Mouse (Mus musculus): ENCODE data around the gene Tex12. TPM values are rescaled to one million over a fixed set of nuclear protein-coding genes. Genes with fewer than 3 reads are reported as not detected.
A peak's percentile ranks its signal among the peaks of the same experiment; 100 is the strongest.

Tex12 gene
- total RNA-seq, 2 experiments from 2014 or later: not detected

GRCm38 (mm10) chr9:50590856-50591518 lies 29.9 kb upstream of the Tex12 start:
- intact Hi-C loops (cut with DNase I): loop anchor here (5.0 kb wide), 1 partner anchor 149 kb away; no protein-coding TSS in a partner anchor
- DNase-seq (ENCODE audit: extremely low spot score in 1 of 2, low spot score in 2 of 2): peak in 1 of 2 experiments; percentile 23
- no peak for TF ChIP-seq CTCF (IDR thresholded peaks at IDR 0.05)
- no peak overlapping the region for H3K4me3 ChIP-seq
- no peak overlapping the region for H3K27ac ChIP-seq

DNA sequence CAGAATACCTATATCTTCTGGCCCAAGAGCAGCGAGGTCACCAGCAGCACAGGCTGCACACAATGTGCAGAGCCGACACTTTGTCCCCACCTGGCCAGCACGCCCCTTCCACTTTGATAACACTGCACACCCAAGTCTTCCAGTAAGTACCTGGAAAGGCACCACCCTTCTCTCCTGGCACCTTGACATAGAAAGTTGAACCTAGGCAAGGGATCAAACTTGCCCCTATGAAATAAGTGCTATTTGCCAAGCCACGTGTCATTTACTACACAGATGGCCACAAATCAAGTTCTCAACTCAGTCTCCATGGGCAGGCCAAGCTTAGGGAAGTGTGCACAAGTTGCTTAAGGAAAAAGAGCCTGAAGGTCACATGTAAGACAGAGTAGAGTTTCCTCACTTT lies 25.8 kb upstream of the Tex12 start:
- no peak for TF ChIP-seq CTCF (IDR thresholded peaks at IDR 0.05)
- intact Hi-C loops (cut with DNase I): no loop called here
- H3K4me3 ChIP-seq: no peak overlapping the region
- no peak overlapping the region for H3K27ac ChIP-seq
- no peak for DNase-seq (ENCODE audit: extremely low spot score in 1 of 2, low spot score in 2 of 2)

- intact Hi-C loops (cut with DNase I): no loop called here
- no peak for TF ChIP-seq CTCF (IDR thresholded peaks at IDR 0.05)
- Histone ChIP-seq H3K4me3 (no peak overlapping the region), H3K27ac (no peak overlapping the region)
- no peak for DNase-seq (ENCODE audit: extremely low spot score in 1 of 2, low spot score in 2 of 2)
Measured at GRCm38 (mm10) chr9:50585145-50585818, 24.2 kb upstream of the Tex12 start.

GRCm38 (mm10) chr9:50580370-50580769 lies 19.2 kb upstream of the Tex12 start:
- Histone ChIP-seq H3K27ac (no peak overlapping the region), H3K4me3 (no peak overlapping the region)
- no peak for TF ChIP-seq CTCF (IDR thresholded peaks at IDR 0.05)
- DNase-seq (ENCODE audit: extremely low spot score in 1 of 2, low spot score in 2 of 2): no peak
- intact Hi-C loops (cut with DNase I): no loop called here

GRCm38 (mm10) chr9:50569599-50570525 lies 8.7 kb upstream of the Tex12 start:
- H3K4me3 ChIP-seq: no peak overlapping the region
- no peak for DNase-seq (ENCODE audit: extremely low spot score in 1 of 2, low spot score in 2 of 2)
- intact Hi-C loops (cut with DNase I): no loop called here
- TF ChIP-seq CTCF (IDR thresholded peaks at IDR 0.05): no peak
- no peak overlapping the region for H3K27ac ChIP-seq

DNA sequence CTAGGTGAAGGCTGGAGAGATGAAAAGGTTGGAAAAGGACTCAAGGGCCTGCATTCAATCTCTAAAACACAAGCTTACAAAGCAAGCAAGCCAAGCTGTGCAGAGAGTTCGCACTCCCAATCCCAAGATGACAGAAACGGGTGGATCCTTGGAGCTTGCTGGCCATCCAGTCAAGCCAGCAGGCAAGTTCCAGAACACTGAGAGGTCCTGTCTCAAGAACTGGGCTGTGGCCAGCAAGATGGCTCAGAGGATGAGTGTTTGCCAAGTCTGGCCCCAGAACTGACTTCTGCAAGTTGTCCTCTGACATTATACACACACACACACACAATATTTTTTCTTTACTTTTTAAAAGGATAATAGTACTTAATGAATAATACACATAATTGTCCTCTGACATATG lies 6.8 kb upstream of the Tex12 start:
- Histone ChIP-seq H3K4me3 (no peak overlapping the region), H3K27ac (no peak overlapping the region)
- no peak for TF ChIP-seq CTCF (IDR thresholded peaks at IDR 0.05)
- no peak for DNase-seq (ENCODE audit: extremely low spot score in 1 of 2, low spot score in 2 of 2)
- intact Hi-C loops (cut with DNase I): no loop called here

DNA sequence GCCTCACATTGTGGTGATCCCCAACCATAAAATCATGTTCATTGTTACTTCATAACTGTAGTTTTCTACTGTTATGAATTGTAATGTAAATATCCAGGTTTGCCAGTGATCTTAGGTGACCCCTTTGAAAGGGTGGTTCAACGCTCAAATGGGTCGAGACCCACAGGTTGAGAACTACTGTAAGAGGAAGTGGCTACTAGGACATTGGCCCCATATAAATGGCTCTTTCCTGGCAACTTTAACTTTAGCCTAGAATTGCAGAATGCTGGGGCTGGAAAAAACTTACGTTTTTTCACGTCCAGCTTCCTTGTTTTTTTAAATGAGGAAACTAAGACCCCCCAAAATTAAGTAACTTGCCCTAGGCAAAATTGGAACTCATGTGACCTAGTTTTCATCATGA lies 6.2 kb upstream of the Tex12 start:
- intact Hi-C loops (cut with DNase I): no loop called here
- no peak for DNase-seq (ENCODE audit: extremely low spot score in 1 of 2, low spot score in 2 of 2)
- TF ChIP-seq CTCF (IDR thresholded peaks at IDR 0.05): no peak
- Histone ChIP-seq H3K4me3 (no peak overlapping the region), H3K27ac (no peak overlapping the region)

GRCm38 (mm10) chr9:50565940-50566339 lies 4.8 kb upstream of the Tex12 start:
- intact Hi-C loops (cut with DNase I): no loop called here
- no peak overlapping the region for H3K27ac ChIP-seq
- DNase-seq (ENCODE audit: extremely low spot score in 1 of 2, low spot score in 2 of 2): no peak
- no peak overlapping the region for H3K4me3 ChIP-seq
- TF ChIP-seq CTCF (IDR thresholded peaks at IDR 0.05): no peak

DNA sequence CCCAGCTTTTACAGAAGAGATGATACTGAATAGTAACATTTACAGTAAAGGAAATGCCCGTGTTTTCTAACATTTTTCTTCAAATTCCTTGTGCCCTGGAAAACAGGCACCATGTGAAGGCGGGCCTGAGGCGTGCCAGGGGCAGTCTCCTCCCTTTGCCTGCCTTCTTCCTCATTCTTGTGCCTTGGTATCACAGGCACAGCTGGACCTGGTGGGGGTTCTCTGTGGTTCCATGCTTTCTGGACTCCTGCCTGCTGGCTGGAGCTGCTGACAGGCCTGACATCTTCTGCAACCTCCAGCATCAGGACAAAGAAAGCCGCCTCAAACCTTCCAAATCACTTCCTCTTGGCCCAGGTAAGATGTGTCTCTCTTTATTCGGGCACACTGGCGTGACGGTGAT lies 4.0 kb upstream of the Tex12 start:
- no peak overlapping the region for H3K27ac ChIP-seq
- DNase-seq (ENCODE audit: extremely low spot score in 1 of 2, low spot score in 2 of 2): no peak
- TF ChIP-seq CTCF (IDR thresholded peaks at IDR 0.05): no peak
- H3K4me3 ChIP-seq: no peak overlapping the region
- intact Hi-C loops (cut with DNase I): no loop called here

- no peak for DNase-seq (ENCODE audit: extremely low spot score in 1 of 2, low spot score in 2 of 2)
- H3K27ac ChIP-seq: no peak overlapping the region
- intact Hi-C loops (cut with DNase I): no loop called here
- no peak overlapping the region for H3K4me3 ChIP-seq
- TF ChIP-seq CTCF (IDR thresholded peaks at IDR 0.05): no peak
Measured at GRCm38 (mm10) chr9:50561918-50562360, 814 bp upstream of the Tex12 start.

- DNase-seq (ENCODE audit: extremely low spot score in 1 of 2, low spot score in 2 of 2): no peak
- intact Hi-C loops (cut with DNase I): no loop called here
- Histone ChIP-seq H3K27ac (peak within 1 kb of the TSS; percentile 85), H3K4me3 (peak within 1 kb of the TSS; percentile 33)
- TF ChIP-seq CTCF (IDR thresholded peaks at IDR 0.05): no peak
Measured at GRCm38 (mm10) chr9:50555094-50555446, 6.1 kb downstream of the Tex12 start, which contains the start of gene Bco2. TSS of gene Bco2 (minus strand) at chr9:50555181.
